Mouse (Mus musculus) common myeloid progenitor, adult 5-6 weeks (primary cell): ENCODE results near the gene Supt6. TPM values are rescaled to one million over a fixed set of nuclear protein-coding genes. Genes with fewer than 3 reads are reported as not detected.
"Not testable (repeated sequence)": the region's sequence is repeated elsewhere in the genome, so short reads cannot be mapped to it uniquely, and the experiment has no call there.

Source experiments
- ATAC-seq: replicated peaks from 2 replicates; pipeline ENCODE4 v1.8.0; 2016; ENCODE audit warnings: low read depth, mild to moderate bottlenecking, moderate TSS enrichment, inconsistent platforms; ENCODE audit not compliant: poor library complexity, severe bottlenecking
- total RNA-seq: library from RNA; stranded (forward); fragments of 200-1000, 187-1606 nt; gene quantifications from 2 replicates; pipeline ENCODE4 v1.2.3, GENCODE M21; 2017

The Supt6 gene
- total RNA-seq, result 47.7 and 49.6 TPM in 2 replicates

GRCm38 (mm10) chr11:78245627-78246317 lies at the start of gene Supt6, which contains the start of gene Sdf2:
TSS of gene Supt6 (minus strand) at chr11:78245987.
TSS of gene Sdf2 (plus strand) at chr11:78245746.
- peak; percentile 91 for ATAC-seq

GRCm38 (mm10) chr11:78294585-78294984 lies 48.8 kb upstream of the Supt6 start:
- no peak for ATAC-seq

GRCm38 (mm10) chr11:78290654-78291053 lies 44.9 kb upstream of the Supt6 start, which contains the start of gene BC030499:
TSS of gene BC030499 (plus strand) at chr11:78290841.
- no peak for ATAC-seq

- ATAC-seq, result no peak
Measured at GRCm38 (mm10) chr11:78289146-78289763, 43.5 kb upstream of the Supt6 start.

GRCm38 (mm10) chr11:78279586-78279985 lies 33.8 kb upstream of the Supt6 start:
- ATAC-seq, result no peak

GRCm38 (mm10) chr11:78278853-78279252 lies 33.1 kb upstream of the Supt6 start:
- no peak for ATAC-seq

GRCm38 (mm10) chr11:78276169-78276568 lies 30.4 kb upstream of the Supt6 start:
- not testable (repeated sequence) for ATAC-seq

- no peak for ATAC-seq
Measured at GRCm38 (mm10) chr11:78275596-78275995, 29.8 kb upstream of the Supt6 start.

- no peak for ATAC-seq
Measured at GRCm38 (mm10) chr11:78271986-78272385, 26.2 kb upstream of the Supt6 start.

- ATAC-seq, result no peak
Measured at GRCm38 (mm10) chr11:78265571-78265970, 19.8 kb upstream of the Supt6 start.

- peak; percentile 55 for ATAC-seq
Measured at GRCm38 (mm10) chr11:78262550-78262949, 16.8 kb upstream of the Supt6 start.

GRCm38 (mm10) chr11:78261380-78262352 lies 15.9 kb upstream of the Supt6 start, which contains the start of gene 2610507B11Rik:
TSS of gene 2610507B11Rik (plus strand) at chr11:78261752.
- peak; percentile 87 for ATAC-seq

GRCm38 (mm10) chr11:78260489-78261258 lies 14.9 kb upstream of the Supt6 start:
- ATAC-seq, result no peak

GRCm38 (mm10) chr11:78256618-78257017 lies 10.8 kb upstream of the Supt6 start:
- no peak for ATAC-seq

GRCm38 (mm10) chr11:78247727-78248140 lies 1.9 kb upstream of the Supt6 start:
- no peak for ATAC-seq

- ATAC-seq, result no peak
Measured at GRCm38 (mm10) chr11:78247012-78247348, 1.2 kb upstream of the Supt6 start.

GRCm38 (mm10) chr11:78246318-78247011 lies 678 bp upstream of the Supt6 start:
- no peak for ATAC-seq

GRCm38 (mm10) chr11:78245261-78245626 lies 543 bp downstream of the Supt6 start:
- peak; percentile 2; the same call in 1 of the 2 replicates for ATAC-seq

- ATAC-seq, result no peak
Measured at GRCm38 (mm10) chr11:78240193-78240857, 5.5 kb downstream of the Supt6 start.
